Mouse (Mus musculus) spleen, postnatal 14 days (tissue): Measurements from ENCODE around the gene Aen.

Experiments
- DNase-seq, 2 experiments: peaks; one replicate each; pipeline ENCODE4 v3.0.0; 2021 to 2022; ENCODE audit warnings: low spot score in 2 of 2

The Aen gene

DNA sequence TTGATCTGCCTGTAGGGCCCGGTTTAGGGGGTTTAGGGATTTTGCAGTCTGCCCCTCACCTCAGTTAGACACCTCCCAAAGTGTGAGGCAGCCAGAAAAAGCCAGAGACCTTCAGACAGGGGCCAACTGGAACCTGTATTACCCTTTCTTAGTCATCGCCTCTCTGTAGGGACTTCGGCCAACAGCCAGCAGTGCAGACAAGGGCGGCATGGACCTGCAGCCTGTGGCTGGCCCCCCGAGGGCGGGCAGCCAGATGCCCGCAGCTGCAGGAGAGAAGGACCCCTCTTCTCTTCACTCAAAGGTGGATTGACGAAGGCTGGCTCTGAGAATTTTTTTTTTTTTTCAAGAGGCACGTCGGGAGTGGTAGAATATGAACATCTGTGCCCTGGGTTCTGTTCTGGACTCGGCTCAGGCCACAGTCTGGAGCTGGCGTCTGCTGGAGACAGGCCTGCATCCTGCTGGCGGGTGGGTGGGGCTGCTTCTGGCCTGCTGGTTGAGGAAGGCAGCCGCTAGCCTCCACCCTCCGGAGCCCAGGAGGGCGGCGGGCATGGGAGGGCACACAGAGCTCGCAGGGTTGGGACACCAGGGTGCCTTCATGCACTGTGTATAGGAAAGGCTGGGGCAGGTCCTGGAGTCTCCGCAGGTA lies 43.4 kb downstream of the Aen start:
- no peak for DNase-seq

DNA sequence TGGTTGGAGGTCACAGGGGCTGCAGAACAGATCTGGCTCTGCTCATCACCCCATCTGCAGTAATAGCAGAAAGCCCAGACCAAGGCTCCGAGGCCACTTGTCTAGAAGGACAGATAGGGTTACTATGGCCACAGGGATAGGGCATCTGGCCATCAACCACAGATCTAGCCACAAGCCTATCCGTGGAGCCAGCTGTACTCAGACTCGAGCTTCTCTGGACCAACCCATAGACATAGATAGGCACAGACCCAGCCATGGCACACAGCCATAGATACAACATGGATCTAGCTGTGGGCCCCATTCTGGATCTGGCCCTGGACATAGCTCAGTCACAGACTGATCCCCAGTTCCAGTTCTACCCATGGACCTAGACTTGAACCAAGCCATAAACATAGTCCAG lies 45.3 kb downstream of the Aen start:
- peak; percentile 41 to 48 for DNase-seq

DNA sequence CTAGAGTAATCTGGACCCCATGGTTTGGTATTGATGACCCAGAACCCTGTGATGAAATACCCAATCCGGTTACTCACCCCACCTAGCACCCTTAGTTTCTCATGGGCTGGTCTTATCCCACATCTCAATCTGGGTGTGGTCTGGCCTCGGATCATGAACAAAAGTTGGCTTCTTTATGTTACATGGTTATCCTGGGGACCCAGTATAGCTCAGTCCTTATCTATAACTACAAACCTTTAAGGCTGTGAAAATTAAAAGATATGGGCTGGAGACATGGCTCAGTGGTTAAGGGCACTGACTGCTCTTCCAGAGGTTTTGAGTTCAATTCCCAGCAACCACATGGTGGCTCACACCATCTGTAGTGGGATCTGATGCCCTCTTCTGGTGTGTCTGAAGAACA lies 46.9 kb downstream of the Aen start:
- no peak for DNase-seq

DNA sequence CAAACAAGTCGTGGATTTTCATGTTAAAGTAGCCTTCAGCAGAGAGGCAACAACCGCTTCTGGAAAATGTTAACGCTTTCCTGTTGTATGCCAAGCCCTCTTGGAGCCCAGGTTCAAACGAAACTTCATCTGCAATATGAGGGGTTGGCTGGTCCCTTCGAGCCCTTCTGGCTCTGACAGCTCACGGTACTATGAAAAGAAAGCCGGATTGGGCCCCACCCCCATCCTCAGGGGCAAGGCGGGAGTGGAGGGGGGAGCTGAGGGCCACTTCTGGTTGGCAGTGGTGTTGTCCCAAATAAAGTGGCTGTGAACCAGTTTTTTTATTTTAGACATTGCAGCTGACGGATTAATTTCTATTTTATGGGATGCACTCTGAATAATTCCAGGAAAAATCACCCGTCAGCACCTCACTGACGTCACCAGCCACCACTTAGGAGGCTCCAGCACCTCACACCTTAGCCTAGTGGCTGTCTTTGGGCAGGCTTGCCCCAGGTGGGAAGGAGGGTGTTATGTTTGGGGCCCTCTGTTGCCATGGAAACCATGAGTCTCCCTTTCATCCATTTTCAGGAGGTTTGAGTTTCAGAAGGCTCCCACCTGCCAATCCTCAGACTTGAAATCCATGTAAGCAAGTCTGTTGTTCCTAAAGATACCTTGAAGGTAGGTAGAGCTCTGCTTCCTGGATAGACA lies 58.4 kb downstream of the Aen start:
- DNase-seq = no peak

DNA sequence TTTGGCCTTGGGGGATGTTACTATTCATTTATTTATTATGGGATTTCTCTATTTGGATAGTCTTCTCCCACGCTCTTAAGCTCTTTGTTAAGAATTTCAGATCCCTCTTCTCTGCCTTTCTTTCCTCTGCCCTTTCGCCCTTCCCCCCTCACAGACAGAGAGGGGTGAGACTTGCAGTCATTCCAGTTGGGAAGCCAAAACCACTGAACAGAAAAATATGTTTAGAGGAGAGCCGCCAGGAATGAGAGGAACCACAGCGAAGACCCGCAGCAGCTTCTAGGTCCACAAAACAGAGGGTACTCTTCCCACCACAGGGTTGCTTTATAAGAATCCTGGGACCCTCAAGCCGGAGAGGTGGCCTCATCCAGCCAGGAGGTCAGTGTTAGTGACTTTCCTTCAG lies 59.0 kb downstream of the Aen start:
- DNase-seq = no peak

DNA sequence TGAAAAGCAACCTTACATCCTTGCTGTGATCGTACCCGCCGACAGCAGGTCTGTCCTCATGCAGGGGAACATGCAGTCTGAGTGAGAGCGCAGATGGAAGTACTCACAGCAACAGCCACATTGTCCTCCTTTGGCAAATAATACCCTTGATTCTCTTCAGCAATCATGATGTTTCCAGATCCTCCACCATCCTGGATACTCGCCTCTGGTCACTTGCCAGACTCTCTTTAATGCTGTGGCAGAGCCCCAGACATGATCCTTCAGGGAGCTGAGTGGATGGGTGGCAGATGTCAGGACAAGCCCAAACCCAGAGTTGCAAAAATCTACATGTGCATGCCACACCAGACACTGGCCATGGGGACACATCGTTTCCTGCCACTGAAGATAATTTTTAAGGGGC lies 59.4 kb downstream of the Aen start:
- no peak for DNase-seq

DNA sequence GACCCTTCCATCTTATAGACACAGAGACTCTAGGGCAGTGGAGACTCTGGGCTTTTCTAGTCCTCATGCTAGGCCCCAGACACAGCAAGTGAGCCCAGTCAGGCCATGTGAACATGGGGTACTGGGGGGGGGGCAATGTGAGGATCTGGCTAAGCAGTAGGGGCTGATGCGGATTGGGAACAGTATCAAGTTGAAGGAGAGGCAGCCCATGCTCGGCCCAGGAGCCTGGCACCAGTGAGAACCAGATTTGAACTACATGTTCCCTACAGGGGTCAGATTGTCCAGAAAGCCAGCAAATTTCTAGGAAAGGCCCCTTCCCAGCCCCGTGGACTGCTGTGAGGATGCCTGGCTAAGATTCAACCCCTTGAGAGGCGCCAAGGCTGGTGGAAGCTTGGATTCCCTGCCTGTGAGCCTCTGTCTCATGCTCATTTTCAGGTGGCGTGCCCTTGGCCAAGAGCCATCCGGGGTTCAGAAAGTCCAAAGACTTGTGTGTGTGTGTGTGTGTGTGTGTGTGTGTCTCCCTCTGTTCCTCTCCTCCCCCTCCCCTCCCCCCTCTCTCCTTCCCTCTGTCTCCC lies 62.9 kb downstream of the Aen start:
- no peak for DNase-seq
